Mouse (Mus musculus) intestine, embryonic 16.5 days (tissue): ENCODE data around the gene Lrrc29. TPM values are rescaled to one million over a fixed set of nuclear protein-coding genes. Genes with fewer than 3 reads are reported as not detected.

Experiments
- ATAC-seq: fragments of 200-750 bp; cut with Nextera tagmentation; 2 replicates; pipeline ENCODE4 v1.8.0; 2017; ENCODE audit warnings: moderate TSS enrichment, moderate library complexity
- H3K27ac ChIP-seq: fragments of 300-500 bp; sonication (generic); 2 replicates; pipeline ENCODE4 v1.5.1; 2014; ENCODE audit warnings: mild to moderate bottlenecking, low read length
- H3K27me3 ChIP-seq: fragments of 300-500 bp; sonication (generic); replicated peaks from 2 replicates; pipeline ENCODE4 v1.6.1; 2014; ENCODE audit warnings: low read length, control low read depth, mixed read lengths; ENCODE audit not compliant: control insufficient read depth, insufficient read depth
- H3K36me3 ChIP-seq: fragments of 300-500 bp; sonication (generic); 2 replicates; pipeline ENCODE4 v1.6.1; 2014; ENCODE audit warnings: low read length, control low read depth; ENCODE audit not compliant: control insufficient read depth, insufficient read depth
- H3K4me1 ChIP-seq: fragments of 300-500 bp; sonication (generic); 2 replicates; pipeline ENCODE4 v1.6.1; 2014; ENCODE audit warnings: low read length, control low read depth, mixed read lengths; ENCODE audit not compliant: control insufficient read depth, insufficient read depth
- H3K4me2 ChIP-seq: fragments of 300-500 bp; sonication (generic); 2 replicates; pipeline ENCODE4 v1.6.1; 2014; ENCODE audit warnings: low read depth, low read length, control low read depth
- H3K4me3 ChIP-seq: fragments of 300-500 bp; sonication (generic); 2 replicates; pipeline ENCODE4 v1.5.1; 2014; ENCODE audit warnings: mild to moderate bottlenecking, low read length
- H3K9ac ChIP-seq: fragments of 300-500 bp; sonication (generic); 2 replicates; pipeline ENCODE4 v1.6.1; 2014; ENCODE audit warnings: low read depth, low read length
- H3K9me3 ChIP-seq: fragments of 300-500 bp; sonication (generic); 2 replicates; pipeline ENCODE4 v1.6.1; 2016; ENCODE audit warnings: low read length, control low read depth; ENCODE audit not compliant: control insufficient read depth
- WGBS: fragments of 180-500 bp; shearing (Covaris S2); extraction: QIAGEN DNeasy Blood & Tissue Kit; methylation state at CpG from one replicate; pipeline ENCODE4 v1.1.7; 2014; 5-methylcytosine and 5-hydroxymethylcytosine counted together
- polyA plus RNA-seq: library from polyadenylated mRNA; unstranded; fragments of >200 nt; fragmentation: Nextera tagmentation; extraction: Ambion mirVana; gene quantifications from 2 replicates; pipeline ENCODE4 v1.2.1, GENCODE M21; 2015

The Lrrc29 gene
- polyA plus RNA-seq, 1 experiment from 2014 or later: 1.8 TPM

DNA sequence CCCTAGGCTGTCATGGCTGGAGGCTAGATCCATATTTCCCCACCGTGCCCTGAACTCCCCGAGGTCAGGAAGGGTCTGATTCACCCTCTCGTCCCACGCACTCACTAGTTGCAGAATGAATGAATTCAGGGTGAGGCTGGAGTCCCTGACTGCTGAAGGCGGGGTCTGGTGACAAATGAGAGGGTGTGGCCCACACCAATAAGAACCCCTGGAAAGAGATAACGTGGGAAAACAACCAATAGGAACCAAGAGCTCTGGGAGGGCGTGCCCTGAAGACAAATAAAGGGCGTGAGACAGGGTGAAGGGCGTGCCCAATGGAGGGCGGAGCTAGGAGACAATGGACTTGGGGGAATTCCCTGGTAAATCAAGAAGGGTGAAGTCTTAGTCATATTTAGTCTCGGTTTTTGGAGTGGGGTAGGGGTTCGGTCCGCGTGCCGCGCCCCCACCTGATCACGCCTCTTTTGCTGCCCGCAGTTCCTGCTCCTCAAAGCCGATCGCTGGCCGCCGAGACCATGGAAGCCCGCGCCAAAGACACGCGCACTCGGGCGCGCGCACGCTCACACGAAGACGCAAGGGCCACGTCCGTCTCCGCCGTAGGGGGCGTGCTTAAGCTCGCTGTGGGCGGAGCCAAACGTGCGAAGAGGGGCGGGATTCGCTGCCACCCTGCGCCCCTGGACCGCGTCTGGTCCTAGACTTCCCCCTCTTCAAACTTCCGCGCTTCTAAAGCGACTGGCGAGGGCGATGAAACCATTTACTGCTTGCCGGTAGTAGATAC lies 36.9 kb downstream of the Lrrc29 start:
- H3K9me3 ChIP-seq: no peaks in the 10 kb centered on the region
- WGBS: under 1% methylated on average over 53 of the region's 53 CpGs
- H3K4me3 ChIP-seq: peak overlapping the region; percentile 59
- peaks cover 13% of the 10 kb centered on the region for H3K27me3 ChIP-seq
- peak overlapping the region; percentile 64 for H3K9ac ChIP-seq
- peak; percentile 95 for ATAC-seq
- peaks cover 21% of the 10 kb centered on the region for H3K4me1 ChIP-seq
- peak overlapping the region; percentile 93 for H3K4me2 ChIP-seq
- no peaks in the 10 kb centered on the region for H3K36me3 ChIP-seq
- H3K27ac ChIP-seq: 0 out of 2 replicates have a peak overlapping the region, but pooled peaks have one; percentile 23

DNA sequence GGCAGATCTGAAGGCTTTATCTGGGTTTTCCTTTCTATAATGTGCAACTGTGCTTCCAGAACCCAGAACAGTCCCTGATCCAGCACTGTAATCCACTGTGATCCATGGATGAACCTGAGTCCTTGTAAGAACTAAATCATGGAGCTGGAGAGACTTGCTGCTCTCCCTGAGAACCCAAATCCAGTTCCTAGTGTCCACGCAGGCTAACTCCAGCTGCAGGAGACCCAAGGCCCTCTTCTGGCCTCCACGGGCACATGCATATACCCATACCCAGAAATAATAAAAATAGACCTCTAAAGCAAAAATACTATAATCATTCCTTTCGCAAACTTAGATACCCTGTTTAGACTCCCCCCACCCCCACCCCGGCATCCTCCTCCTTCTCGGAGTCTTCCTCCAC lies 37.8 kb downstream of the Lrrc29 start:
- Histone ChIP-seq H3K27me3 (peaks cover 13% of the 10 kb centered on the region), H3K9ac (no peak overlapping the region), H3K27ac (no peak overlapping the region), H3K9me3 (no peaks in the 10 kb centered on the region), H3K4me1 (peaks cover 21% of the 10 kb centered on the region), H3K4me2 (peak overlapping the region; percentile 93; the same call in 1 of the 2 replicates), H3K36me3 (no peaks in the 10 kb centered on the region; the same call in 1 of the 2 replicates), H3K4me3 (no peak overlapping the region)
- ATAC-seq: no peak
- 87% methylated on average over 5 of the region's 5 CpGs for WGBS

DNA sequence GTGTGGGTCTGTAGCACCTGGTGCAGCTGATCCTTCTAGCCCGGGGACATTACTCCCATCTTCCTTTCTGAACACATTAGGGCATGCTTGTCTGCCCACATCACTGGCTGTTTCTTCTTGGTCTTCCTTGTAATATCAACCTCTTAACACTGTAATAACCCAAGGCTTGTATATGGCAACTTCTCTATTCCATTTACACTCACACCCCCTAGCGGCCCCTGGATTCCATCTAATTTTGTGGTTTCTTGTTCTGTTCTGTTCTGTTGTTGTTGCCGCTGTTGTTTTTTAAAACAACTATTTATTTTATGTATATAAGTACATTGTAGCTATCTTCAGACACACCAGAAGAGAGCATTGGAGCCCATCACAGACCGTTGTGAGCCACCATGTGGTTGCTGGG lies 39.2 kb downstream of the Lrrc29 start:
- 81% methylated on average over 4 of the region's 4 CpGs for WGBS
- peaks cover 21% of the 10 kb centered on the region for H3K4me1 ChIP-seq
- no peak overlapping the region for H3K9ac ChIP-seq
- H3K4me2 ChIP-seq: no peak overlapping the region
- no peak for ATAC-seq
- no peak overlapping the region for H3K4me3 ChIP-seq
- no peaks in the 10 kb centered on the region for H3K9me3 ChIP-seq
- no peaks in the 10 kb centered on the region; the same call in 1 of the 2 replicates for H3K36me3 ChIP-seq
- peaks cover 13% of the 10 kb centered on the region for H3K27me3 ChIP-seq
- no peak overlapping the region for H3K27ac ChIP-seq

DNA sequence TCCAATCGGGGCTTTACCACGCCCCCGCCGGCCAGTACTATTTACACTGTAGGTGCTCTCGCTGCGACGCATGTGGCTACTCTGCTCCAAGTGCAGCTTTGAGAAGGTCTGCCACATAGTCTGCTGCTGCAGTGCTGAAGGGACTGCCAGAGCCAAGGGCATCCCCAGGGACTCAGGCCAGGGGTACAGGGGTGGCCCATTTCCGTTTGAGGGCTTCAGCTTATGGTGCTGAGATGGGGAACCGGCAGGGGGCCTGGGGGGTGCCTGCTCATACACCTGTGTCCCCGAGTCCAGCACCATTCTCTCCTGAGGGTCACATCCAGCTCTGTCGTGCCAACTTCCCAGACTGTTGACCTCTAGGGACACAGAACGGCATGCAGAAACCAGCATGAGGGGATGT lies 40.6 kb downstream of the Lrrc29 start:
- WGBS: 57% methylated on average over 12 of the region's 12 CpGs
- peaks cover 10% of the 10 kb centered on the region for H3K27me3 ChIP-seq
- no peak overlapping the region for H3K9ac ChIP-seq
- no peak for ATAC-seq
- H3K4me2 ChIP-seq: no peak overlapping the region
- no peaks in the 10 kb centered on the region; the same call in 1 of the 2 replicates for H3K36me3 ChIP-seq
- H3K4me1 ChIP-seq: peaks cover 18% of the 10 kb centered on the region
- H3K27ac ChIP-seq: no peak overlapping the region
- H3K4me3 ChIP-seq: no peak overlapping the region
- H3K9me3 ChIP-seq: no peaks in the 10 kb centered on the region

DNA sequence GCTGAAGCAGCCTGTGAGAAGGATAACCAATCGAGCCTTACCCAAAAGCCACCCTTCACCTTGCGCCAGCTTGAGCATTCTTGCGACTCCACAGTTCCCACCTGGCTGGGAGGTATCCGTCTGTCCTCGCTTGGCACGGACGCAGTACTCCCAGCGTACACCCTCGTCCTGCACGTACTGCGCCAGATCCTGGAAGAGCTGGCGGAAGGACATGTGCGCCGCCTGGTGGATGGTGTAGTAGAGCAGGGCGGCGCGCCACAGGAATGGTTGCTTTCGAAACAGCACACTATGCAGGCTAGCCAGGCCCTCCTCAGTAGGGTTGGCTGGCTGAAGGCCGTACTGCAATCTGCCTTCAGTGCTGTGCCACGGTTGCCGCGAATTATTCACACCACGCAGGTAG lies 43.0 kb downstream of the Lrrc29 start:
- H3K4me1 ChIP-seq: peaks cover 9% of the 10 kb centered on the region

DNA sequence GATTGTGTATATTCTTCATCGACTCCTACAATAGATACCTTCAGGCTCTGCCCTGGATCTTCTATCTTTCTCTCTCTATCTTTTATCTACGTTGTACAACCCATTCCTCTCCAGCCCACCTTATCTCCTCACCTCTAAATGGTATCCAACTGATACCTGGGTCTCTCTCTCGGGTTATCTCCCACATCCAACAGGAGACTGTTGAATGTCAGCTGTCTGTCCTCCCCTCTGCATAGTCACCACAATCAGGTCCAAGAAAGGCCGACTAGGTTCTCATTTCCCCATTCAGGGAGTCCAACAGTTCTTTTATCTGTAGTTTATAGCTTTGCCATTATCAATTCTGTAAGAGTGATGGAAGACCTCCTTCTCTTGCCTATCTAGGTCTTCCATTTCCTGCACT lies 43.8 kb downstream of the Lrrc29 start:
- Histone ChIP-seq H3K27ac (no peak overlapping the region), H3K9ac (no peak overlapping the region), H3K27me3 (peaks cover 31% of the 10 kb centered on the region), H3K4me1 (peaks cover 9% of the 10 kb centered on the region), H3K4me3 (no peak overlapping the region), H3K36me3 (no peaks in the 10 kb centered on the region; the same call in 1 of the 2 replicates), H3K4me2 (no peak overlapping the region), H3K9me3 (no peaks in the 10 kb centered on the region)
- WGBS: 85% methylated on average over 4 of the region's 4 CpGs
- no peak for ATAC-seq

More for the DNA sequence above, 43.0 kb downstream of the Lrrc29 start:
- Histone ChIP-seq H3K27me3 (peaks cover 24% of the 10 kb centered on the region; the same call in 1 of the 2 replicates), H3K27ac (no peak overlapping the region), H3K4me3 (no peak overlapping the region), H3K36me3 (no peaks in the 10 kb centered on the region; the same call in 1 of the 2 replicates), H3K9ac (no peak overlapping the region), H3K4me2 (no peak overlapping the region), H3K9me3 (no peaks in the 10 kb centered on the region)
- WGBS: 32% methylated on average over 23 of the region's 23 CpGs
- peak; percentile 75 for ATAC-seq

DNA sequence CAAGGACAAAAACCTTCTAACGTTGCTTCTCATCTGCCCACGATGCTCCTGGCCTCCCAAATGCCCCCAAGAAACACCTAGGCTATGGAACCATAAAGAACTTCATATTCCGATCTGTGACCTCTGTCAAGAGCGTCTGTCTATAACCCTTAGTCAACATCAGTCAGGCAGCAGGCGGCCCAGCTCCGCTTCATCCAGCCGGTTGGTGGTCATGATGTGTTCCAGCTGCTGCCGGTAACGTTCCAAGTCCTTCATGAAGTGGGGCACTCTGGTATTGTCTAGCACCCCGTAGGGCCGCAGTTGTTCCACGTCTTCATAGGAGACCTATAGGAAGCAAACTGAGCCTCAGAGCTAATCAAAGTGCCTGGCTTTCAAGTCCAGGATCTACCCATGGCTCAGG lies 44.3 kb downstream of the Lrrc29 start:
- Histone ChIP-seq H3K27me3 (peaks cover 34% of the 10 kb centered on the region), H3K4me2 (no peak overlapping the region), H3K36me3 (no peaks in the 10 kb centered on the region; the same call in 1 of the 2 replicates), H3K4me3 (no peak overlapping the region), H3K9me3 (no peaks in the 10 kb centered on the region), H3K27ac (no peak overlapping the region), H3K9ac (no peak overlapping the region), H3K4me1 (peaks cover 9% of the 10 kb centered on the region)
- no peak for ATAC-seq
- 90% methylated on average over 12 of the region's 12 CpGs for WGBS

DNA sequence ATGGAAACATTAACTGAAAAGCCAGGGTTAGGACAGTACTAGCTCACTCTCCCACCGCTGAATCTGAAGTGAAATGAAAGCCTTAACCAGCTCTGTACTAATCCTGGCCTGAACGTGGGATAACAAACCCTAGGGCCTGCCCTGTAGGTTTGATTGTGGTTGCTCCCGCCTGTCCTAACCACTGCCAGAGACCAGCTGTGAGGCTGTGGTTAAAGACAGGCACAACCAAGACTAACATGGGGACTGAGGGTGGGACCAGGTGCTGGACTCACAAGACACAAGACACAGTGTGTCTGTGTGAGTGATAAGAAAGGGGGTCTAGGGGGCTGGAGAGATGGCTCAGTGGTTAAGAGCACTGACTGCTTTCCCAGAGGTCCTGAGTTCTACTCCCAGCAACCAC lies 45.5 kb downstream of the Lrrc29 start:
- Histone ChIP-seq H3K4me2 (no peak overlapping the region), H3K27me3 (peaks cover 42% of the 10 kb centered on the region), H3K9ac (no peak overlapping the region), H3K4me1 (peaks cover 18% of the 10 kb centered on the region), H3K9me3 (no peaks in the 10 kb centered on the region), H3K36me3 (no peaks in the 10 kb centered on the region; the same call in 1 of the 2 replicates), H3K4me3 (no peak overlapping the region), H3K27ac (no peak overlapping the region)
- no peak for ATAC-seq
- WGBS: 77% methylated on average over 3 of the region's 3 CpGs

DNA sequence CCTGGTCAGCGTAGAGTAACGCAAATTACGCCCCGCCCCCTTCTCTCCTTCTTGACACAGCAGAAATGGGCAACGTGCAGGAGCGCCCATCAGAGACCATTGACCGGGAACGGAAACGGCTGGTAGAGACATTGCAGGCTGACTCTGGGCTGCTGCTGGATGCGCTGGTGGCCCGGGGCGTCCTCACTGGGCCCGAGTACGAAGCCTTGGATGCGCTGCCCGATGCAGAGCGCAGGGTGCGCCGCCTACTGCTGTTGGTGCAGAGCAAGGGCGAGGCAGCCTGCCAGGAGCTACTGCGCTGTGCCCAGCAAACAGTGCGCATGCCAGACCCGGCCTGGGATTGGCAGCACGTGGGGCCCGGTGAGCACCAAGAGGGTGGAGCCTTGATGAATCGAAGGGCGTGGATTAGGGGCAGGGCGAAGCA lies 47.2 kb downstream of the Lrrc29 start:
- peak overlapping the region; percentile 46; the same call in 1 of the 2 replicates for H3K9ac ChIP-seq
- peaks cover 53% of the 10 kb centered on the region for H3K27me3 ChIP-seq
- ATAC-seq: peak; percentile 70
- peak overlapping the region; percentile 58 for H3K4me2 ChIP-seq
- no peak overlapping the region for H3K27ac ChIP-seq
- H3K4me3 ChIP-seq: peak overlapping the region; percentile 33
- WGBS: 3% methylated on average over 28 of the region's 28 CpGs
- no peaks in the 10 kb centered on the region for H3K9me3 ChIP-seq
- H3K36me3 ChIP-seq: no peaks in the 10 kb centered on the region; the same call in 1 of the 2 replicates
- H3K4me1 ChIP-seq: peaks cover 21% of the 10 kb centered on the region
